Mouse (Mus musculus) liver, embryonic 13.5 days (tissue): Measurements from ENCODE around the gene Rap1b. TPM values are rescaled to one million over a fixed set of nuclear protein-coding genes. Genes with fewer than 3 reads are reported as not detected.

Experiments used
- ATAC-seq: fragments of 200-750 bp; cut with Nextera tagmentation; 2 replicates; pipeline ENCODE4 v1.8.0; 2017; ENCODE audit warnings: low read depth, mild to moderate bottlenecking, moderate number of reproducible peaks, moderate library complexity
- DNase-seq: peaks from one replicate; pipeline ENCODE4 v3.0.0; 2022
- H3K27ac ChIP-seq: fragments of 300-500 bp; sonication (generic); 2 replicates; pipeline ENCODE4 v1.5.1; 2015; ENCODE audit warnings: moderate library complexity, mild to moderate bottlenecking, inconsistent platforms
- H3K27me3 ChIP-seq: fragments of 300-500 bp; sonication (generic); 2 replicates; pipeline ENCODE4 v1.6.1; 2015; ENCODE audit warnings: mild to moderate bottlenecking, inconsistent platforms
- H3K36me3 ChIP-seq: fragments of 300-500 bp; sonication (generic); 2 replicates; pipeline ENCODE4 v1.6.1; 2015; ENCODE audit warnings: mild to moderate bottlenecking, inconsistent platforms
- H3K4me1 ChIP-seq: fragments of 300-500 bp; sonication (generic); replicated peaks from 2 replicates; pipeline ENCODE4 v1.6.1; 2015; ENCODE audit warnings: inconsistent platforms
- H3K4me2 ChIP-seq: fragments of 300-500 bp; sonication (generic); 2 replicates; pipeline ENCODE4 v1.6.1; 2015; ENCODE audit warnings: inconsistent platforms, mild to moderate bottlenecking, moderate library complexity
- H3K4me3 ChIP-seq: fragments of 300-500 bp; sonication (generic); replicated peaks from 2 replicates; pipeline ENCODE4 v1.5.1; 2015; ENCODE audit warnings: mild to moderate bottlenecking, inconsistent platforms
- H3K9ac ChIP-seq: fragments of 300-500 bp; sonication (generic); 2 replicates; pipeline ENCODE4 v1.6.1; 2015; ENCODE audit warnings: mild to moderate bottlenecking, inconsistent platforms
- H3K9me3 ChIP-seq: fragments of 300-500 bp; sonication (generic); replicated peaks from 2 replicates; pipeline ENCODE4 v1.6.1; 2016; ENCODE audit warnings: inconsistent platforms
- WGBS: fragments of 180-500 bp; shearing (Covaris S2); methylation state at CpG from one replicate; pipeline ENCODE4 v1.1.7; 2015; ENCODE audit not compliant: insufficient replicate concordance; 5-methylcytosine and 5-hydroxymethylcytosine counted together
- polyA plus RNA-seq: library from polyadenylated mRNA; unstranded; fragments of >200 nt; fragmentation: Nextera tagmentation; extraction: Ambion mirVana; gene quantifications from 2 replicates; pipeline ENCODE4 v1.2.1, GENCODE M21; 2015

The Rap1b gene
- polyA plus RNA-seq, 1 experiment from 2014 or later = 132 TPM

- H3K27ac ChIP-seq = no peak overlapping the region
- DNase-seq = no peak
- H3K4me1 ChIP-seq = no peaks in the 10 kb centered on the region
- H3K9ac ChIP-seq = no peak overlapping the region
- no peaks in the 10 kb centered on the region for H3K9me3 ChIP-seq
- H3K4me2 ChIP-seq = no peak overlapping the region
- peaks cover 89% of the 10 kb centered on the region for H3K36me3 ChIP-seq
- no peaks in the 10 kb centered on the region for H3K27me3 ChIP-seq
- H3K4me3 ChIP-seq = no peak overlapping the region
- WGBS = 89% methylated on average over 5 of the region's 5 CpGs
- ATAC-seq = no peak
Observed at GRCm38 (mm10) chr10:117766896-117767160, 79.0 kb downstream of the Rap1b start.

GRCm38 (mm10) chr10:117766111-117766895 lies 79.5 kb downstream of the Rap1b start:
- WGBS = 86% methylated on average over 16 of the region's 16 CpGs
- H3K9me3 ChIP-seq = no peaks in the 10 kb centered on the region
- H3K36me3 ChIP-seq = peaks cover 89% of the 10 kb centered on the region
- H3K4me3 ChIP-seq = no peak overlapping the region
- H3K4me1 ChIP-seq = no peaks in the 10 kb centered on the region
- H3K9ac ChIP-seq = no peak overlapping the region
- no peak overlapping the region for H3K4me2 ChIP-seq
- H3K27me3 ChIP-seq = no peaks in the 10 kb centered on the region
- no peak overlapping the region for H3K27ac ChIP-seq
- no peak for ATAC-seq
- no peak for DNase-seq

GRCm38 (mm10) chr10:117765116-117765894 lies 80.5 kb downstream of the Rap1b start:
- H3K4me3 ChIP-seq = no peak overlapping the region
- no peaks in the 10 kb centered on the region for H3K4me1 ChIP-seq
- 86% methylated on average over 11 of the region's 11 CpGs for WGBS
- peaks cover 89% of the 10 kb centered on the region for H3K36me3 ChIP-seq
- no peaks in the 10 kb centered on the region for H3K27me3 ChIP-seq
- H3K27ac ChIP-seq = no peak overlapping the region
- H3K4me2 ChIP-seq = no peak overlapping the region
- H3K9me3 ChIP-seq = no peaks in the 10 kb centered on the region
- DNase-seq = no peak
- no peak overlapping the region for H3K9ac ChIP-seq
- no peak for ATAC-seq

- Histone ChIP-seq H3K4me2 (no peak overlapping the region), H3K36me3 (peaks cover 89% of the 10 kb centered on the region), H3K4me3 (no peak overlapping the region), H3K4me1 (no peaks in the 10 kb centered on the region), H3K9me3 (no peaks in the 10 kb centered on the region), H3K27me3 (no peaks in the 10 kb centered on the region), H3K27ac (no peak overlapping the region), H3K9ac (no peak overlapping the region)
- ATAC-seq (no peak), DNase-seq (no peak)
- 85% methylated on average over 6 of the region's 6 CpGs for WGBS
Observed at GRCm38 (mm10) chr10:117764598-117764997, 81.2 kb downstream of the Rap1b start.

Other genes with a start within 250 kb of the Rap1b start
- gene Cpm, start 216.5 kb downstream of the Rap1b start, polyA plus RNA-seq = 19.3 and 27.8 TPM in 2 replicates
- gene Mdm2, start 135.3 kb downstream of the Rap1b start, polyA plus RNA-seq = 16.3 and 25.9 TPM in 2 replicates
- gene Slc35e3, start 99.7 kb downstream of the Rap1b start, polyA plus RNA-seq = 2.7 and 3.2 TPM in 2 replicates
- gene Nup107, start 53.3 kb downstream of the Rap1b start, polyA plus RNA-seq = 54.8 and 67.3 TPM in 2 replicates